Mouse (Mus musculus): ENCODE data around the gene Meox1. TPM values are rescaled to one million over a fixed set of nuclear protein-coding genes. Genes with fewer than 3 reads are reported as not detected.

Meox1 gene
- polyA plus RNA-seq, 1 experiment from 2014 or later: 0.96 TPM

GRCm38 (mm10) chr11:101886436-101886835, 7.7 kb downstream of the Meox1 start:
- no peak overlapping the region for H3K4me2 ChIP-seq (ENCODE audit: low read length)
- H3K36me3 ChIP-seq (ENCODE audit: control insufficient read depth, insufficient read depth, low read length): no peaks in the 10 kb centered on the region
- no peaks in the 10 kb centered on the region for H3K9me3 ChIP-seq (ENCODE audit: control insufficient read depth, low read length)
- H3K4me3 ChIP-seq (ENCODE audit: low read length): no peak overlapping the region
- H3K27ac ChIP-seq (ENCODE audit: low read depth, low read length): no peak overlapping the region
- no peaks in the 10 kb centered on the region for H3K27me3 ChIP-seq (replicated peaks; ENCODE audit: control insufficient read depth, insufficient read depth, low read length)
- no peak for ATAC-seq
- no peak overlapping the region for H3K9ac ChIP-seq (ENCODE audit: low read depth, low read length)
- 80% methylated on average over 12 of the region's 12 CpGs for WGBS
- H3K4me1 ChIP-seq (ENCODE audit: control insufficient read depth, insufficient read depth, low read depth, low read length): peaks cover 15% of the 10 kb centered on the region

- H3K4me3 ChIP-seq (ENCODE audit: low read length): no peak overlapping the region
- no peak for ATAC-seq
- no peaks in the 10 kb centered on the region for H3K27me3 ChIP-seq (replicated peaks; ENCODE audit: control insufficient read depth, insufficient read depth, low read length)
- H3K27ac ChIP-seq (ENCODE audit: low read depth, low read length): no peak overlapping the region
- no peaks in the 10 kb centered on the region for H3K9me3 ChIP-seq (ENCODE audit: control insufficient read depth, low read length)
- H3K36me3 ChIP-seq (ENCODE audit: control insufficient read depth, insufficient read depth, low read length): no peaks in the 10 kb centered on the region
- peaks cover 13% of the 10 kb centered on the region for H3K4me1 ChIP-seq (ENCODE audit: control insufficient read depth, insufficient read depth, low read depth, low read length)
- H3K9ac ChIP-seq (ENCODE audit: low read depth, low read length): no peak overlapping the region
- no peak overlapping the region for H3K4me2 ChIP-seq (ENCODE audit: low read length)
- WGBS: 68% methylated on average over 6 of the region's 6 CpGs
Observed at GRCm38 (mm10) chr11:101885881-101886319, 8.3 kb downstream of the Meox1 start.

GRCm38 (mm10) chr11:101885232-101885631, 8.9 kb downstream of the Meox1 start:
- Histone ChIP-seq H3K27ac (ENCODE audit: low read depth, low read length) (no peak overlapping the region), H3K4me2 (ENCODE audit: low read length) (no peak overlapping the region), H3K9ac (ENCODE audit: low read depth, low read length) (no peak overlapping the region), H3K9me3 (ENCODE audit: control insufficient read depth, low read length) (no peaks in the 10 kb centered on the region), H3K4me3 (ENCODE audit: low read length) (no peak overlapping the region), H3K4me1 (ENCODE audit: control insufficient read depth, insufficient read depth, low read depth, low read length) (peaks cover 13% of the 10 kb centered on the region), H3K27me3 (replicated peaks; ENCODE audit: control insufficient read depth, insufficient read depth, low read length) (no peaks in the 10 kb centered on the region), H3K36me3 (ENCODE audit: control insufficient read depth, insufficient read depth, low read length) (no peaks in the 10 kb centered on the region)
- 65% methylated on average over 6 of the region's 6 CpGs for WGBS
- ATAC-seq: no peak

- no peaks in the 10 kb centered on the region for H3K9me3 ChIP-seq (ENCODE audit: control insufficient read depth, low read length)
- no peak for ATAC-seq
- peaks cover 9% of the 10 kb centered on the region for H3K4me1 ChIP-seq (ENCODE audit: control insufficient read depth, insufficient read depth, low read depth, low read length)
- no peak overlapping the region for H3K4me3 ChIP-seq (ENCODE audit: low read length)
- no peak overlapping the region for H3K9ac ChIP-seq (ENCODE audit: low read depth, low read length)
- no peak overlapping the region for H3K27ac ChIP-seq (ENCODE audit: low read depth, low read length)
- H3K27me3 ChIP-seq (replicated peaks; ENCODE audit: control insufficient read depth, insufficient read depth, low read length): no peaks in the 10 kb centered on the region
- H3K36me3 ChIP-seq (ENCODE audit: control insufficient read depth, insufficient read depth, low read length): no peaks in the 10 kb centered on the region
- H3K4me2 ChIP-seq (ENCODE audit: low read length): no peak overlapping the region
- WGBS: 79% methylated on average over 2 of the region's 2 CpGs
Observed at GRCm38 (mm10) chr11:101883911-101884310, 10.3 kb downstream of the Meox1 start.

GRCm38 (mm10) chr11:101882500-101883290, 11.5 kb downstream of the Meox1 start:
- Histone ChIP-seq H3K4me1 (ENCODE audit: control insufficient read depth, insufficient read depth, low read depth, low read length) (peaks cover 14% of the 10 kb centered on the region), H3K27me3 (replicated peaks; ENCODE audit: control insufficient read depth, insufficient read depth, low read length) (no peaks in the 10 kb centered on the region), H3K27ac (ENCODE audit: low read depth, low read length) (no peak overlapping the region), H3K9ac (ENCODE audit: low read depth, low read length) (no peak overlapping the region), H3K4me3 (ENCODE audit: low read length) (no peak overlapping the region), H3K4me2 (ENCODE audit: low read length) (no peak overlapping the region), H3K36me3 (ENCODE audit: control insufficient read depth, insufficient read depth, low read length) (no peaks in the 10 kb centered on the region), H3K9me3 (ENCODE audit: control insufficient read depth, low read length) (no peaks in the 10 kb centered on the region)
- ATAC-seq: no peak
- 83% methylated on average over 11 of the region's 11 CpGs for WGBS

- Histone ChIP-seq H3K27me3 (replicated peaks; ENCODE audit: control insufficient read depth, insufficient read depth, low read length) (no peaks in the 10 kb centered on the region), H3K4me2 (ENCODE audit: low read length) (peak overlapping the region; percentile 54), H3K4me3 (ENCODE audit: low read length) (peak overlapping the region; percentile 18; the same call in 1 of the 2 replicates), H3K27ac (ENCODE audit: low read depth, low read length) (no peak overlapping the region), H3K36me3 (ENCODE audit: control insufficient read depth, insufficient read depth, low read length) (no peaks in the 10 kb centered on the region), H3K4me1 (ENCODE audit: control insufficient read depth, insufficient read depth, low read depth, low read length) (peaks cover 14% of the 10 kb centered on the region), H3K9ac (ENCODE audit: low read depth, low read length) (peak overlapping the region; percentile 55), H3K9me3 (ENCODE audit: control insufficient read depth, low read length) (no peaks in the 10 kb centered on the region)
- peak; percentile 34; the same call in 1 of the 2 replicates for ATAC-seq
- 6% methylated on average over 23 of the region's 24 CpGs for WGBS
Observed at GRCm38 (mm10) chr11:101881604-101882071, 12.5 kb downstream of the Meox1 start.

- no peak for ATAC-seq
- H3K4me2 ChIP-seq (ENCODE audit: low read length): no peak overlapping the region; the same call in 1 of the 2 replicates
- H3K27me3 ChIP-seq (replicated peaks; ENCODE audit: control insufficient read depth, insufficient read depth, low read length): no peaks in the 10 kb centered on the region
- no peak overlapping the region for H3K4me3 ChIP-seq (ENCODE audit: low read length)
- no peak overlapping the region for H3K9ac ChIP-seq (ENCODE audit: low read depth, low read length)
- no peaks in the 10 kb centered on the region for H3K9me3 ChIP-seq (ENCODE audit: control insufficient read depth, low read length)
- no peak overlapping the region for H3K27ac ChIP-seq (ENCODE audit: low read depth, low read length)
- peaks cover 14% of the 10 kb centered on the region for H3K4me1 ChIP-seq (ENCODE audit: control insufficient read depth, insufficient read depth, low read depth, low read length)
- 64% methylated on average over 7 of the region's 7 CpGs for WGBS
- no peaks in the 10 kb centered on the region for H3K36me3 ChIP-seq (ENCODE audit: control insufficient read depth, insufficient read depth, low read length)
Observed at GRCm38 (mm10) chr11:101881185-101881584, 13.0 kb downstream of the Meox1 start.

GRCm38 (mm10) chr11:101879672-101880071, 14.5 kb downstream of the Meox1 start:
- H3K27ac ChIP-seq (ENCODE audit: low read depth, low read length): no peak overlapping the region
- no peaks in the 10 kb centered on the region for H3K27me3 ChIP-seq (replicated peaks; ENCODE audit: control insufficient read depth, insufficient read depth, low read length)
- ATAC-seq: no peak
- WGBS: 73% methylated on average over 4 of the region's 4 CpGs
- H3K4me3 ChIP-seq (ENCODE audit: low read length): no peak overlapping the region
- no peak overlapping the region for H3K9ac ChIP-seq (ENCODE audit: low read depth, low read length)
- H3K36me3 ChIP-seq (ENCODE audit: control insufficient read depth, insufficient read depth, low read length): no peaks in the 10 kb centered on the region
- peaks cover 14% of the 10 kb centered on the region for H3K4me1 ChIP-seq (ENCODE audit: control insufficient read depth, insufficient read depth, low read depth, low read length)
- no peak overlapping the region for H3K4me2 ChIP-seq (ENCODE audit: low read length)
- H3K9me3 ChIP-seq (ENCODE audit: control insufficient read depth, low read length): no peaks in the 10 kb centered on the region

- Histone ChIP-seq H3K9ac (ENCODE audit: low read depth, low read length) (no peak overlapping the region), H3K4me3 (ENCODE audit: low read length) (no peak overlapping the region), H3K9me3 (ENCODE audit: control insufficient read depth, low read length) (no peaks in the 10 kb centered on the region), H3K4me1 (ENCODE audit: control insufficient read depth, insufficient read depth, low read depth, low read length) (peaks cover 14% of the 10 kb centered on the region), H3K27ac (ENCODE audit: low read depth, low read length) (no peak overlapping the region), H3K4me2 (ENCODE audit: low read length) (no peak overlapping the region), H3K36me3 (ENCODE audit: control insufficient read depth, insufficient read depth, low read length) (no peaks in the 10 kb centered on the region), H3K27me3 (replicated peaks; ENCODE audit: control insufficient read depth, insufficient read depth, low read length) (no peaks in the 10 kb centered on the region)
- 53% methylated on average over 6 of the region's 6 CpGs for WGBS
- ATAC-seq: peak; percentile 28; the same call in 1 of the 2 replicates
Observed at GRCm38 (mm10) chr11:101878696-101879095, 15.5 kb downstream of the Meox1 start.
